Mouse (Mus musculus) brown adipose tissue, adult 24 weeks (tissue): ENCODE results near the gene Noto. TPM values are rescaled to one million over a fixed set of nuclear protein-coding genes. Genes with fewer than 3 reads are reported as not detected.

ENCODE experiments used
- H3K27ac ChIP-seq: fragments of 200-500 bp; replicated peaks from 2 replicates; pipeline ENCODE4 v1.5.1; 2012; ENCODE audit warnings: low read depth, mild to moderate bottlenecking, low read length
- H3K4me1 ChIP-seq: fragments of 200-500 bp; 2 replicates; pipeline ENCODE4 v1.6.1; 2012; ENCODE audit warnings: low read length, mixed read lengths; ENCODE audit not compliant: control insufficient read depth, insufficient read depth, insufficient read length
- H3K4me3 ChIP-seq: fragments of 200-500 bp; 2 replicates; pipeline ENCODE4 v1.5.1; 2012; ENCODE audit warnings: low read depth, mild to moderate bottlenecking, low read length, moderate library complexity; ENCODE audit not compliant: insufficient read depth
- polyA plus RNA-seq: library from polyadenylated mRNA; stranded (reverse); fragments of >200 nt; gene quantifications from 2 replicates; pipeline ENCODE4 v1.2.4, GENCODE M21; 2012; ENCODE audit not compliant: missing spikeins, insufficient read depth, insufficient read length

The Noto gene
- not detected in 2 replicates for polyA plus RNA-seq

DNA sequence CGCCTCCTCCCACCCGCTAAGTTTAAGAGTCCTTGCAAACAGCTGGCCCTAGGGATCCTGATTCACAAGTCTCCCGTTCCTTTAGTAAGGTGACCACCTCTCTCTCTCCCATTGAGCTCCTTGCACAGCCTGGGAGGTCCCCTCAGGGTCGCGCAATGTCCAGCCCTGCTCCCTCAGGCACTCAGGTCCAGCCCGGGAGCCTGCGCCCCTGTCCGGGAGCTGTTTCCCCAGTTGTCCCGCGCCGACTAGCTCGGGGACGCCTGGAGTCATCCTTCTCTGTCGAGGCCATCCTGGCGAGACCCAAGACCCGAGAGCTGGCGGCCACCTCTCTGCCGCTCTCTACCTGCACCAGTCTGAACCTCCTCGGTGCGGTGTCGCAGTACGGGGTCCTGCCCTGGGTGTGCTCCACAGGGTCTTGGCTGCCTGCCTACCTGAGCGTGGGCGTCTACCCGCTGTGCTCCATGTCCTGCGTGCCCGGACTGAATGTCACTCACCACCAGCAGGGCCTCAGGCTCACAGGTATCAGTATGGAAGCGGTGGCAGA lies at the start of gene Noto:
Gene Noto, plus strand, starts transcription at position 51 of the 544 bp plus-strand sequence.
- Histone ChIP-seq H3K4me3 (no peak within 1 kb of the TSS), H3K27ac (no peak within 1 kb of the TSS), H3K4me1 (no peaks in the 10 kb centered on the region)

DNA sequence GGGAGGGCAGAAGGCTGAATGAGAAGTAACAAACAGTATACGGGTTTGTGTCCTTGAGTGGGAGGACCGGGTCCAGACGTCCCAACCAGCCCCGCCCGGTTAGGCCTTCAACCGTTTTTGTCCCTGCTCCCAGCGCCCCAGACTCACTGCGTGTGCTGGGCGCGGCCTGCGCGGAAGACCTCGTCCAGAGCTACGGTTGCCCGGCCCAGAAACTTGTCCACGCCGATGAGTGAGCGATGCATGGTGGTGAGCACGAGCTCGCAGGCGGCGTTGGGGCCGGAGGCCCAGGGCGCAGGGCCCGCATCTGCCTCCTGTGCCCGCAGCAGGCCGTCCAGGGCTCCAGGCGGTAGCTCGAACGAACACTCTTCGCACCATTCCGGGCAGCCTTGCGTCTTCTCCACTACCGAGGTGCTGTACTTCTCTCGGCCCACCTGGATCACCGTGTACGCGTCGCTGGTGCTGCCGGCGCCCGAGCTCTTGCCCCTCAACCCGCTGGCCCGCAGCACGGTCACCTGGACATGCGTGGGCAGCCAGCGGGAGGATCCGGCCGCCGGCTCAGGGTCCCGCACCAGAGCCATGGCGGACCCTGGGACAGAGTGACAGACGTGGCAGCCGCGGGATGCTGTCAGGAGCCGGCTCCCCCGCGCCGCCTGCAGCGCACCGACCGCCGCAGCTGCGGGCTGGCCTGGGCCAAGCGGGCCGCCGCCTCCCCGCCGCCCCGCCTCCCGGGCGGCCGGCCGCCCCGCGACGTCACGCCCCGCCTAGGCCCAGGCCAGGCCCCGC lies 49.5 kb upstream of the Noto start, which contains the start of gene Rab11fip5:
Gene Rab11fip5, minus strand, starts transcription at position 684 of the 783 bp plus-strand sequence.
- Histone ChIP-seq H3K4me3 (peak within 1 kb of the TSS; percentile 88), H3K27ac (peak within 1 kb of the TSS; percentile 49), H3K4me1 (peaks cover 27% of the 10 kb centered on the region)

DNA sequence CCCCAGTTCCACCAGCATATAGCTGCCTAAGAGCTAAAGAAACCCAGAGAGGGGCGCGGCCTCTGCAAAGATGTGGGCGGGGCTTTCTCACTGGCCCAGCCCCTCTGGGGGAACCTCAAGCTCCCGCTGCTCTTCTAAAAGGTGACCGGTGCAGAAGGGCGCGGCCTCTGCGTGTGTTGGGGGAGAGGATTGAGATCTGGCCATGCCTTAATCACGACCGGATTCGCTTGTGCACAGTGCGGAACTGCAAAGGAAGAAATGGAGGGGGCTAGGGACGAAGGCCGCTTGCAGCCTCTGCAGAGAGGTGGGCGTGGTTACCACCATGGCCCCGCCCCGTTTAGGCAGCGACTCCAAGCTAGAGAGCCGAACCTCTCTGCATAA lies 49.0 kb upstream of the Noto start:
- Histone ChIP-seq H3K27ac (no peak overlapping the region), H3K4me3 (peak overlapping the region; percentile 88), H3K4me1 (peaks cover 21% of the 10 kb centered on the region)

DNA sequence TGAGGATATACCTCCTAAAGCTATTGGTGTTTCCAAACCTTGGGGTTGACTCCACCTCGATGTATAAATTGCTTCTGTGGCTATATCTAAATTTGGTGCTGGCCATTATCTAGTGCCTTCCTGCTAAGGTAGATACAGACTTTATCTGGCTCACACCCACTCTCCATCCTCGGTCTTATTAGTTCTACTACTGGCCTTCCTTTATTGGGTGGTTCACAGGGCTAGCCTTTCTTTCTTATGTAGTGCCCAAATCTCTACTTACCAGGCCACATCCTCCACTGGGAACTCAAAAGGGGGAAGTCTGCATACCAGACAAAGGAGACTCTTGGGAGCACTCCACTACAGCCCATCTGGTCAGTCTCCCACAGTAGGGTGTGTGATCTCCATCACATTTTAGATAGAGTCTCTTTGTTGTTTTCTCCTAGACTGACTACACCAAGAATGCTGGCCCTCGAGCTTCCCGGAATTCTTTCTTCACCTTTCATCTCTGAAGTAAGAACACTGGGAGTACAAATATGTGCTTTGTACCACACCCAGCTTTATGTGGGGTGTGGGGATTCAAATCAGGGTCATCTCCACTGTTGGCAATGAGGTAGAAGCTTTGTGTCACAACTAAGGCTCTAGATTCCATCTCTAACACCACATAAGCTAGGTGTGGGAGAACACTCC lies 46.5 kb upstream of the Noto start:
- H3K4me1 ChIP-seq: peaks cover 11% of the 10 kb centered on the region; the same call in 1 of the 2 replicates
- H3K4me3 ChIP-seq: no peak overlapping the region
- no peak overlapping the region; the same call in 1 of the 2 replicates for H3K27ac ChIP-seq

DNA sequence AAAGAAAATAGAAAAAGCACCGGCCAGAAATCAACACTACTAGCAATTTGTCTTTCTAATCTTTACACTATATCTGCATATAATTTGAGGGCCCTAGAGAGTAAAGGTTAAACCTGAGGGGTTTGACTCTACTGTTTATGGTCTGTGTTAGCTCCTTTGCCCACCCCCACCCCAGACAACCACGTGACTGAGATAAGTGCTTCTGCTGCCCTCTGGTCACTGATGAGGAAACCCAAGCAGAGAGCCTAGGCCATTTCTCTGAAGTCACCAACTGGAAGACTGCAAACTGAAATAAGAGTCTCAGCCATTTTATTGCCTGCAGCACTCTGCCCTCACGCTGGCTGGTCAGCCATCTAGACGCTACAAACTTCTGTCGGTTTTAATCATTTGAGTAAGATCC lies 45.8 kb upstream of the Noto start:
- peaks cover 5% of the 10 kb centered on the region; the same call in 1 of the 2 replicates for H3K4me1 ChIP-seq
- no peak overlapping the region for H3K4me3 ChIP-seq
- no peak overlapping the region for H3K27ac ChIP-seq

DNA sequence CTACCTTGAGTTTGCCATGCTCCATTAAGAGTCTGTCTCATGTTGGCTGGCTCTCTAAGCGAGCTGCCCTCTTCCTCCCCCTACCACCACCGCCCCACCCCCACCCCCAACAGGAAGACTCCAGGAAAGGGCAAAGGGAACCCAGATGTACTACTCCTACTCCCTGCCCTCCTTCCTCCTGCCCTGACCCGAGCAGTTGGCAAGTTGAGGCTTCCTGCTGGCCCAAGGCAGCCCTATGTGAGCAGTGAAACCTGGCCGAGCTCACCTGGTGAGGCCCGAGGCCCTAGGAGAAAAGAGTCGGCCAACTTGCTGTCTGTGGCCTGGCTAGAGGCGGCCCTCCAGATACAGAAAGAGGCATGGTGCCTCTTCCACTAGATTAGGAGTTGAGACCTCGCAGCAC lies 45.1 kb upstream of the Noto start:
- H3K27ac ChIP-seq: no peak overlapping the region
- peaks cover 4% of the 10 kb centered on the region; the same call in 1 of the 2 replicates for H3K4me1 ChIP-seq
- H3K4me3 ChIP-seq: no peak overlapping the region

DNA sequence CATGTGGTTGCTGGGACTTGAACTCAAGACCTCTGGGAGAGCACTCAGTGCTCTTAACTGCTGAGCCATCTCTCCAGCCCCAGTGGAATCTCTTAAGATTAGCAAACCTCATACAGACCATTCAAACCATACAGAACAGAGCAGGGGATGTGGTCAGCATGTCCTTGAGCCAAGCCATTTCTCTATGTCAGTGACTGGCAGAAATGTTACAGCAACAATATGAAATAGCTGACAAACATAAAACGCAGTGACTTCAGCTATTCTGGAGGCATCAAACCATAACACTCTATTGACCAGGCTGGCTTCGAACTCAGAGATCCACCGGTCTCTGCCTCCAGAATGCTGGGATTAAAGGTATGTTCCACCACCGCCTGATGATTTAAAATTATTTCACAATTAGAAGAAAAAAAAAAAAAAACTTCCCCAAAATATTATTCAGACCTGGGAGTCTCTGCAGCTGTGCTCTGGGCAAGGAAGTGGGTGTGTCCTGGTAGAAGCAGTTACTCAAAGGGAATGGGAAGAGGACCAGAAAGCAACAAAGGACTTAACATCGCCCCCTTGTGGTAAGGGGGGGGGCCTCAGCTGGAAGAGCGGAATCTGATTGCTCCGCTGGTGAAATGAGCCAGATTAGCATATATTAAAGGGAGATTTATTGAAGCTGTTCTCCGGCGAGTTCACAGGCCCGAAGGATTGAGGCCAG lies 43.3 kb upstream of the Noto start:
- Histone ChIP-seq H3K27ac (no peak overlapping the region; the same call in 1 of the 2 replicates), H3K4me3 (no peak overlapping the region; the same call in 1 of the 2 replicates), H3K4me1 (0 out of 2 replicates have a peak, but pooled peaks cover 4% of the 10 kb centered on the region)

DNA sequence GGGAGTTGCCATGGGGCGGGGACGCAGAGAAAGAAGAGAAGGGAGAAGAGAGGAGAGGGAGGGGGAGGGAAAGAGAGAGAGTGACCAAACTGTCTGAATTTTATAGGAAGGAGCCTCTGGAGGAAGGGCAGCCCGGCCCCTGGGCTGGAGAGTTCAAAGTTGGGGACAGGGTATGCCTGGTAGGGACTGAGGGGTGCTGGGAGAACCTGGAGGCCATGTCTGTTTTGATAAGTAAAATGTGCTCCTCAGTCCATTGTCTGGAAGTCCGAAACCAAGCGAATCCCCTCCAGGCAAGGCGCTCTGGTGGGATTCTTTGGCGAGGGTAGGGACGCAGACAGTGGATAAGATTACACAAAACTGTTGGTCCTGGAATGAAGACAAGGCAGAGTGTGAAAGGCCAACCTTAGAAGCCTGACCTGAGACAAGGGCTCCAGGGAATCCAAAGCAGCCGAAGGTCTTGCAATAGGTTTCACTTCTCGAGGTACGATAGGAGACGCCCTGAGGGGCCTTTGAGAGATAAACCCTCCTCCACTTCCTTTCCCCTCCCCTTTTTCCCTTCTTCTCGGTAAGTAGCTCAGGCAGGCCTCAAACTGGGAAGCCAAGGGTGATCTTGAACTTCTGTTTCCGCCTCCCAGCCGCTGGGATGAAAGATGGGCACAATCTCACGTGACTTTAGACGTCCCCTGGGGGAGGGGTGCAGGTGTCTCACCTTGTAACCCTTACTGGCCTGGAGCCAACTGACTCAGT lies 42.6 kb upstream of the Noto start:
- Histone ChIP-seq H3K27ac (no peak overlapping the region), H3K4me3 (no peak overlapping the region; the same call in 1 of the 2 replicates), H3K4me1 (0 out of 2 replicates have a peak, but pooled peaks cover 4% of the 10 kb centered on the region)

DNA sequence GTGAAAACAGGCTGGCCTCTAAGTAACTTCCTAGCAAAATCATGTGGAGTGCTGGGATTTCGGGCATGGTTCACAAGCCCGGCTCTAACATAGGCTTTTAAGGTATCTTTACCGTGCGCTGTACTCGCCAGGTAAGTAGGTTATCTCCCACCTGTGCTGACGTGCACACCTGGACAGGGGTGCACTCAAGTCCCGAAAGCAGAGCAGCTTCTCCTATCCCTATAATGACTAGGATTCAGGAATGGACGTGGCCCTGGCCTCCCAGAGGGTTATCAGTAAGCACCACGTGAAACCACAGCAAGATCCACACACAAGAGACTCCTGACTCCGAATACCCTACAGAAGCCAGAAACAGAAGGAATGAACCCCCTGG lies 42.1 kb upstream of the Noto start:
- Histone ChIP-seq H3K4me3 (no peak overlapping the region), H3K4me1 (0 out of 2 replicates have a peak, but pooled peaks cover 4% of the 10 kb centered on the region), H3K27ac (no peak overlapping the region)

DNA sequence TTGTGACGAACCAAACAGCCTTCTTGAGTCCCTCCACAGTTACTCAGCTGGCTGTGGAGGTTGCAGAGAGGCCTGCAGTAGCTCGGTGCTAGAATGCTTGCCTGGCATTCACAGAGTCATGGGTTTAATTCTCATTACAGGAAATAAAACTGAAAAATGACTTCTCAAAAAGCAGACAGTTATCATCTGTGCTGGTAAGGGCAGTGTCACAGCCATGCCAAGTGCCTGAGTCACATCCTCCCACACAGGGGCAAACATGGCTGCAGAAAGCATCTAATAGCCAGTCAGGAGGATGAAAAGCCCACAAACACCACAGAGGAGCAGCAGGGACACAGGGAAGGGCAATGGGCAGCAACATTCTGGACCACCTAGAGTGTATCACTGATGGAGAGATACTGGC lies 40.9 kb upstream of the Noto start:
- 0 out of 2 replicates have a peak, but pooled peaks cover 4% of the 10 kb centered on the region for H3K4me1 ChIP-seq
- H3K27ac ChIP-seq: no peak overlapping the region
- H3K4me3 ChIP-seq: no peak overlapping the region

DNA sequence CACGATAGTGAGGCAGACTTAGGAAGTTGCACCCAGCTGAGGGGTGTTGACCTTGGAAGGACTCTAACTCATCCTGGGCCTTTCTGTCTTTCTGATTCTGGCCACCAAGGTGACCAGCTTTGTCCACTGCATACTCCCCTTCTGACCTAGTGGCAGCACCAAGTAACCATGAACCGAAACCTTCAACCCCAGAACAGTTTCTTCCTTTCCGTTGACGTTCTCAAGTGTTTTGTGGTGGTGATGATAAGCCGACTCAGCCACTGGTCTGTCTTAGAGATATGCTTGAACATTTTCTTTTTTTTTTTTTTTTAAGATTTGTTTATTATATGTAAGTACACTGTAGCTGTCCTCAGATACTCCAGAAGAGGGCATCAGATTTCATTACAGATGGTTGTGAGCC lies 35.1 kb upstream of the Noto start:
- no peak overlapping the region for H3K4me3 ChIP-seq
- H3K27ac ChIP-seq: no peak overlapping the region
- H3K4me1 ChIP-seq: no peaks in the 10 kb centered on the region

DNA sequence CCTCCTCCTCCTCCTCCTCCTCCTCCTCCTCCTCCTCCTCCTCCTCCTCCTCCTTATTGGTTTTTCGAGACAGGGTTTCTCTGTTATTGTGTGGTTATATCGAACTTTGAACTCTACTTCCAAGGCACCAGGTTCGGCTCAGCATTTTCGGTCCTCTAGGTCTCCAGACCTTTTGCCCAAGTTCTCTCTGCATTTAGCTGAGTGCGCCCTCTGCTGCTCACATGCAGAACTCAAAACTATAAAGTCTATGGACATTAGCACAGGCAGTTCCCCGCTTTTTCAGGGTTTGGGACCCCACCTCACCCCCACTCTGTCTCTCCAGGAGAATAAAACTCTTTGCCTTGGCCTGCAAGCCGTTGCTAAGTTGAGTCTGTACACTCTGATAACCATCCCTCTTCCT lies 31.9 kb upstream of the Noto start:
- H3K4me1 ChIP-seq: no peaks in the 10 kb centered on the region
- no peak overlapping the region for H3K27ac ChIP-seq

DNA sequence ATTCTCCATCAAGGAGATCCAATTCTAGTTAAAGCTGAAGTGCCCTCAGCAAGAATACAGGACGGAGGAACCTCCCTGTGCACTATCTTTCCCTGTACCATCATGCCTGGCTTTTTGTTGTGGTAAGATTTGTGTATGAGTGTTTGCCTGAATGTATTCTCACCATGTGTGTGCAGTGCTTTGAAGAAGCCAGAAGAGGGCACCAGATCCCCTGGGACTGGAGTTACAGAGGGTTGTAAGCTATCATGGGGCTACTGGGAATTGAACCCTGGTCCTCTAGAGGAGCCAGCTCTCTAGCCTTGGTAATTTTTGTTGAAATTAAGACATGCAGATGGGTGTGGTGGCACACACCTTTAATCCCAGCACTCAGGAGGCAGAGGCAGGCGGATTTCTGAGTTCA lies 28.3 kb upstream of the Noto start:
- Histone ChIP-seq H3K4me1 (no peaks in the 10 kb centered on the region), H3K4me3 (no peak overlapping the region), H3K27ac (no peak overlapping the region)

More for the DNA sequence above, 31.9 kb upstream of the Noto start:
- no peak overlapping the region for H3K4me3 ChIP-seq

DNA sequence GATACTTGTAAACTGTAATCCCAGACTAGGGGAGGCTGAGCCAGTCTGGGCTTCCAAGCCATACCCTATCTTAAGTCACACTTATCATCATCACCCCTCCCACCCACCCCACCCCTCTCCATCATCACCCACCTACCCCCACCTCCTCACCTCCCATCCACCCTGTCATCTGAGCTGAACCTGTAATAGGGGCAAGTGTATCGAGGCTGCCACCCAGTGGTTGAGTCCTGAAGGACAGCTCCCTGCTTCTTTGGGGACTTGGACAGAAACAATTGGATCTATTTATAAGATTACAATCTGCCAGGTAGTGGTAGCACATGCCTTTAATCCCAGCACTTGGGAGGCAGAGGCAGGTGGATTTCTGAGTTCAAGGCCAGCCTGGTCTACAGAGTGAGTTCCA lies 26.5 kb upstream of the Noto start:
- H3K4me3 ChIP-seq: no peak overlapping the region

More for the DNA sequence above, 26.5 kb upstream of the Noto start:
- Histone ChIP-seq H3K27ac (no peak overlapping the region), H3K4me1 (no peaks in the 10 kb centered on the region)
